Mouse (Mus musculus) kidney, embryonic 14.5 days (tissue): ENCODE results near the gene Arl8a. TPM values are rescaled to one million over a fixed set of nuclear protein-coding genes. Genes with fewer than 3 reads are reported as not detected.

ENCODE experiments used
- ATAC-seq: fragments of 200-750 bp; cut with Nextera tagmentation; 2 replicates; pipeline ENCODE4 v1.8.0; 2017; ENCODE audit warnings: moderate number of reproducible peaks, mild to moderate bottlenecking, moderate TSS enrichment, moderate library complexity; ENCODE audit not compliant: low FRiP score, low TSS enrichment
- H3K27ac ChIP-seq: fragments of 300-500 bp; sonication (generic); 2 replicates; pipeline ENCODE4 v1.5.1; 2014; ENCODE audit warnings: low read depth, mild to moderate bottlenecking, low read length, moderate library complexity, mixed read lengths
- H3K27me3 ChIP-seq: fragments of 300-500 bp; sonication (generic); 2 replicates; pipeline ENCODE4 v1.6.1; 2014; ENCODE audit warnings: mild to moderate bottlenecking, low read length; ENCODE audit not compliant: control insufficient read depth, insufficient read depth
- H3K36me3 ChIP-seq: fragments of 300-500 bp; sonication (generic); 2 replicates; pipeline ENCODE4 v1.6.1; 2014; ENCODE audit warnings: low read length, mixed read lengths; ENCODE audit not compliant: control insufficient read depth, insufficient read depth
- H3K4me1 ChIP-seq: fragments of 300-500 bp; sonication (generic); 2 replicates; pipeline ENCODE4 v1.6.1; 2014; ENCODE audit warnings: low read length, mixed read lengths; ENCODE audit not compliant: control insufficient read depth, insufficient read depth
- H3K4me2 ChIP-seq: fragments of 300-500 bp; sonication (generic); replicated peaks from 2 replicates; pipeline ENCODE4 v1.6.1; 2014; ENCODE audit warnings: low read depth, mild to moderate bottlenecking, low read length
- H3K4me3 ChIP-seq: fragments of 300-500 bp; sonication (generic); 2 replicates; pipeline ENCODE4 v1.5.1; 2014; ENCODE audit warnings: mild to moderate bottlenecking, low read length
- H3K9ac ChIP-seq: fragments of 300-500 bp; sonication (generic); 2 replicates; pipeline ENCODE4 v1.6.1; 2014; ENCODE audit warnings: low read depth, mild to moderate bottlenecking, low read length, moderate library complexity
- H3K9me3 ChIP-seq: fragments of 300-500 bp; sonication (generic); 2 replicates; pipeline ENCODE4 v1.6.1; 2016; ENCODE audit warnings: low read length; ENCODE audit not compliant: control insufficient read depth
- WGBS: fragments of 180-500 bp; shearing (Covaris S2); extraction: QIAGEN DNeasy Blood & Tissue Kit; methylation state at CpG from one replicate; pipeline ENCODE4 v1.1.7; 2014; 5-methylcytosine and 5-hydroxymethylcytosine counted together
- polyA plus RNA-seq: library from polyadenylated mRNA; unstranded; fragments of >200 nt; fragmentation: Nextera tagmentation; extraction: Ambion mirVana; gene quantifications from 2 replicates; pipeline ENCODE4 v1.2.1, GENCODE M21; 2014

Arl8a gene
- polyA plus RNA-seq, 1 experiment from 2014 or later = 44.5 TPM

DNA sequence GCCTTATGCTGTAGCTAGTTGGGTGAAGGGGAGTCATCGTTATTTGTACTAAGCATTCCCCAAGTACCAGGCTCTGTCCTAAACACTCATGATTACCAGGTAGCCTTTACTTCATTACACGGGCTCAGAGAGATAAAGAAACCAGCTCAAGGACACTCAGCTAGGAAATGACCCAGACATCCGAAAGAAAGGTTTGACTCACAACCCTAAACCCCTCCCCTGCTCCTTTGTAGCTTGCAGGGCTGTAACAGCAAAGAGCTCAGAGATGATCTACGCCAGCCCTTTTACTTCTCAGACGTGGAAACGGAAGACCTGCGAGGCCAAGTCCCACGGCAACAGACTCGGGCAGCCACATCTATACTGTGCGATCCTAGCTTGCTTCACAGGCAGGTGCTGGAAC, 23.7 kb downstream of the Arl8a start:
- no peaks in the 10 kb centered on the region for H3K27me3 ChIP-seq
- H3K9me3 ChIP-seq = no peaks in the 10 kb centered on the region
- no peak overlapping the region for H3K4me2 ChIP-seq
- H3K9ac ChIP-seq = no peak overlapping the region
- no peaks in the 10 kb centered on the region for H3K36me3 ChIP-seq
- no peak overlapping the region for H3K27ac ChIP-seq
- H3K4me3 ChIP-seq = no peak overlapping the region
- no peak for ATAC-seq
- WGBS = 65% methylated on average over 10 of the region's 10 CpGs
- no peaks in the 10 kb centered on the region for H3K4me1 ChIP-seq

DNA sequence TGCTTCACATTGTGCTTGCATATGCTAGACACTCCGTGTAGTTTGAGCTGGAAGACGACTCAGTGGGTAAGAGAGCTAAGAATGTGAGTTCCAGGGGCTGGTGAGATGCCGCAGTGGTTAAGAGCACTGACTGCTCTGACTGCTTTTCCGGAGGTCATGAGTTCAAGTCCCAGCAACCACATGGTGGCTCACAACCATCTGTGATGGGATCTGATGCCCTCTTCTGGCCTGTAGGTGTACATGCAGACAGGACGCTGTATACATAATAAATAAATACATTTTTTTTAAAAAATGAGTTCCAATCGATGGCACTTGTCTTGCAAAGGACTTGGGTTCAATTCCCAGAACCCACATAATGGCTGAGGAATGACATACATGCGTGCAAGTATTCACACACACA, 24.6 kb downstream of the Arl8a start:
- Histone ChIP-seq H3K36me3 (no peaks in the 10 kb centered on the region), H3K4me1 (no peaks in the 10 kb centered on the region), H3K27me3 (no peaks in the 10 kb centered on the region), H3K9ac (no peak overlapping the region), H3K9me3 (no peaks in the 10 kb centered on the region), H3K4me3 (no peak overlapping the region), H3K4me2 (no peak overlapping the region), H3K27ac (no peak overlapping the region)
- no peak for ATAC-seq
- 88% methylated on average over 7 of the region's 7 CpGs for WGBS

DNA sequence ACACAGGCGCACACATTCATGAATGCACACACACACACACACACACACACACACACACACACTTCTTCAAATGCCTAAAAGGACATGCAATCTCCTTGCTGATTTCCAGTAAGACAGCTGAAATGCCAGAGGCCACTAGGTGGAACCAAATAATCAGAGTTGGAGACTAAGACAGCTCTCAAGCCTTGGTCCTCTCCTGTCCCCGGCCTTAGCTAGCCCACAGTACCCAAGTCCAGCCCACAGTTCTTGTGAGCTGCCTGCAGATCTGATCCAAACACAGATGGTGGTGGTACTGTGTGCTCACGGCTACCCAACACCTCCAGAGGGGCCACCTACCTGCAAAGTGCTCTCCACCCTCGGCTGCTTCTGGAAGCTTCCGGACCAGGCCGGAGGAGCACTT, 25.4 kb downstream of the Arl8a start:
- H3K4me1 ChIP-seq = no peaks in the 10 kb centered on the region
- ATAC-seq = peak; percentile 77
- H3K27ac ChIP-seq = no peak overlapping the region
- no peaks in the 10 kb centered on the region for H3K27me3 ChIP-seq
- H3K9ac ChIP-seq = no peak overlapping the region
- H3K36me3 ChIP-seq = no peaks in the 10 kb centered on the region
- no peak overlapping the region for H3K4me3 ChIP-seq
- H3K4me2 ChIP-seq = no peak overlapping the region
- 54% methylated on average over 6 of the region's 6 CpGs for WGBS
- no peaks in the 10 kb centered on the region for H3K9me3 ChIP-seq

DNA sequence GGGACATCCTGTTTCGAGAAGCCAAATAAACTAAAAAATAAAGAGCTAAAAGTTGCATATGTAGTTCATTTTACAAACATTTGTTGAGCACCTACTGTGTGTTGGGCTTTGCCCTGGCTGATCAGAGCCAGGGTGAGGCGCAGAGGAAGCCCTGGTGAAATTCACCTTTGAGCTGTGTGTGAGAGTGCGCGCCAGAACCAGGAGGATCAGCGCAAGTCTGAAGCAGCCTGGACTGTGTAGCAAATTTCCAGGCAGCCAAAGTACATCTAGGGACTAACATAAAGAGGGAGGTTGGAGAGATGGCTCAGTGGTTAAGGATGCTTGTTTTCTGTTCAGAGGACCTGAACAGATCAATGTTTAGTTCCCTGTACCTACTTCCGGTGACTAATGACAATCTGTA, 26.7 kb downstream of the Arl8a start:
- no peak overlapping the region for H3K4me3 ChIP-seq
- no peak overlapping the region for H3K27ac ChIP-seq
- H3K36me3 ChIP-seq = no peaks in the 10 kb centered on the region
- no peak for ATAC-seq
- no peaks in the 10 kb centered on the region for H3K4me1 ChIP-seq
- WGBS = 92% methylated on average over 6 of the region's 6 CpGs
- H3K27me3 ChIP-seq = no peaks in the 10 kb centered on the region
- H3K9me3 ChIP-seq = no peaks in the 10 kb centered on the region
- H3K4me2 ChIP-seq = no peak overlapping the region
- H3K9ac ChIP-seq = no peak overlapping the region

DNA sequence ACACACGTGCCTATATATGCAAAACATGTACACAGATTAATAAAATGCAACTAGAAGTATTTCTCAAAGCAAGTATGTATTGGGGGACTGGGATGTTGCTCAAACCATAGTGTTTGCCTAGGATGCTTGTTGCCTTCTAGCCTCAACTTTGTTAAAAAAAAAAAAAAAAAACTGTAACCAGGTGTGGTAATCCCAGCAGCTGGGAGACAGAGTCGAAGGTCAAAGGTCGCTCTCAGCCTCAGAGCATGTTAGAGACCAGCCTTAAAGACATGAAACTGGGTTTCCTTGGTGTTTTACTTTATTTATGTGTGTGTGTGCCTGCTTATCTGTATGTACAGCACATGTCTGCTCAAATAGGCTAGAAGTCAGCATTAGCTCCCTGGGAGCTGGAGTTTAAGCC, 28.6 kb downstream of the Arl8a start:
- Histone ChIP-seq H3K27me3 (no peaks in the 10 kb centered on the region), H3K9ac (no peak overlapping the region), H3K36me3 (no peaks in the 10 kb centered on the region), H3K4me1 (no peaks in the 10 kb centered on the region), H3K4me2 (no peak overlapping the region), H3K9me3 (no peaks in the 10 kb centered on the region), H3K27ac (no peak overlapping the region), H3K4me3 (no peak overlapping the region)
- no peak for ATAC-seq
- WGBS = 75% methylated on average over 3 of the region's 3 CpGs

DNA sequence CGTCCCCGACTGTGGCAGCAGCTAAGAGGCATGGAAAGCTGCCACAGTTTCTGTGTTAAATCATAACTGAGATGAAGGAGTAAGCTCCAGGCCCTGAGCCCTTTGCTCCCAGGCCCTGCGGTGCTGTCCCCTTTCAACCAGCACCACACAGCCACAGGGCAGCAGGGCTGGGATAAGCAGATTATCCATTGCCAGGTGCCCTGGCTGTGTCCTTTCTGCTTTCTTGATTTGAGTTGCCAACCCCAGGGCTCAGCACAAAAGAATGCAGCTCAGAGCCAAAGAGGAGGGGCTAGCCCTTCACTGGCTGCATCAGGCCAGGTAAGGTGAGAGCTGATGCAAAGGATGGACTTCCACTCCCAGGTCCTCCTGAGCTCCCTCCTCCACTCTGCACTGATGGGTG, 31.1 kb downstream of the Arl8a start:
- Histone ChIP-seq H3K4me1 (0 out of 2 replicates have a peak, but pooled peaks cover 2% of the 10 kb centered on the region), H3K27me3 (no peaks in the 10 kb centered on the region), H3K9me3 (no peaks in the 10 kb centered on the region), H3K4me3 (no peak overlapping the region), H3K27ac (no peak overlapping the region), H3K4me2 (no peak overlapping the region), H3K36me3 (no peaks in the 10 kb centered on the region), H3K9ac (no peak overlapping the region)
- WGBS = 91% methylated on average over 3 of the region's 3 CpGs
- ATAC-seq = no peak

DNA sequence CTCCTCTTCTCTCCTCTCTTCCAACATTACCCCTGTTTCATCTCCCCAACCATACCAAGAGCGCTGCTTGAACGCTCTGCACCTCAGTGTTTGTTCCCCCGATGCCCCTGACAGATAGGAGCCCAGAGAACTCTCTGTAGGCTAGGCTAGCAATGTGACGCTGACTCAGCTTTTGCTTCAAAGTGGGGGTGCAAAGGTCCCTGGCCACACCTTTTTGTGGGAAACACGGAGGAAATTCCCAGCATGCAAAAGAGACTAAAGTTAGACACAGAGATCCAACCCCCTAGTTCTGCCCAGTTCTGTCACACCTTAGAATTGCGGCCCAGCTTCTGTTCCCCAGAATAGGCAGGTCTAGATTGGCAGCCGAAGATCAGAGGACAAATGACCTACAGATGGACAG, 32.2 kb downstream of the Arl8a start:
- 82% methylated on average over 7 of the region's 7 CpGs for WGBS

DNA sequence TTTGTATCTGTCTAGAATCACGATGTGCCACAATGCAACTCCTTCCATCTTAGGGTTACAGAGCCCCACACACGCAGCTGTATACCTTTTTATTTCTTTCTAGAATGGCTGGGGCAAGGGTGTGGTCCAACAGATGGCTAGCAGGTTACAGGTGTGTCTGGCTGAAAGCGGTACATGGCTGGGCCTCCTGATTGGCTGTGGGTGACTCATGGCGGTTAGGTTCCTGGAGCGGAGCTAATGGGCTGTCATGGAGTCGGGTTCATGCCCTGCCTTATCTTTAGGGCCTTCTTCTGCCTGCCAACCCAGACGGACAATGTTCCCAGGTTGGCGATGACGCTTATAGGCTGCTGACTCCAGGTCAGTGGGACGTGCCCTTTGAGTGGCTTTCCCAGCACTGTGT, 34.2 kb downstream of the Arl8a start:
- no peak for ATAC-seq
- no peak overlapping the region for H3K4me3 ChIP-seq
- H3K9me3 ChIP-seq = no peaks in the 10 kb centered on the region
- H3K36me3 ChIP-seq = no peaks in the 10 kb centered on the region
- no peak overlapping the region for H3K27ac ChIP-seq
- WGBS = 62% methylated on average over 10 of the region's 10 CpGs
- peaks cover 10% of the 10 kb centered on the region; the same call in 1 of the 2 replicates for H3K4me1 ChIP-seq
- no peak overlapping the region for H3K4me2 ChIP-seq
- no peak overlapping the region for H3K9ac ChIP-seq
- no peaks in the 10 kb centered on the region for H3K27me3 ChIP-seq

More for the DNA sequence above, 32.2 kb downstream of the Arl8a start:
- no peak overlapping the region for H3K9ac ChIP-seq
- H3K4me2 ChIP-seq = no peak overlapping the region
- no peak overlapping the region for H3K4me3 ChIP-seq
- H3K27me3 ChIP-seq = no peaks in the 10 kb centered on the region
- peaks cover 7% of the 10 kb centered on the region; the same call in 1 of the 2 replicates for H3K4me1 ChIP-seq
- H3K27ac ChIP-seq = no peak overlapping the region
- no peak for ATAC-seq
- no peaks in the 10 kb centered on the region for H3K36me3 ChIP-seq
- H3K9me3 ChIP-seq = no peaks in the 10 kb centered on the region

DNA sequence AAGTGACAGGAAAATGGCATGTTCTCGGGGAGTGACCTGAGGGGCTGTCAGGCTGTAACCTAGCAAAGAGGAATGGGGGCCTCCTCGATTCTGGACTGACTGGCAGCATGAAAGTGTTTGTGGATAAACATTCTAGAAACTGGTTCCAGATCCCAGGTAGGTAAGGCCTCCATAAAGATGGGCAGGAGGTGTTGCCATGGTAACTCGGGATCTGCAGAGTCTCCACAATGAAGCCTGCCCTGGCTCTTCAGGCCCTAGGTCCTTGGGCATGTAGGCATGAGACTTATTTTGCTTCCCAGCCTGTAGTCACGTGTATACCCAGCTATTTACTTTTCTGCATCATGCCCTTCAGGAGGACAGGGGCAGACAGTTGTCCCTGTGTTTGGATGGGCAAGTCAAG, 34.7 kb downstream of the Arl8a start:
- Histone ChIP-seq H3K4me3 (no peak overlapping the region), H3K9me3 (no peaks in the 10 kb centered on the region), H3K4me2 (no peak overlapping the region), H3K36me3 (no peaks in the 10 kb centered on the region), H3K9ac (no peak overlapping the region), H3K4me1 (peaks cover 10% of the 10 kb centered on the region; the same call in 1 of the 2 replicates), H3K27me3 (no peaks in the 10 kb centered on the region), H3K27ac (no peak overlapping the region)
- WGBS = 57% methylated on average over 4 of the region's 4 CpGs
- ATAC-seq = no peak
